Mouse (Mus musculus): ENCODE data around the gene Olfr479. TPM values are rescaled to one million over a fixed set of nuclear protein-coding genes. Genes with fewer than 3 reads are reported as not detected.
"Not testable (repeated sequence)": the region's sequence is repeated elsewhere in the genome, so short reads cannot be mapped to it uniquely, and the experiment has no call there.

Gene Olfr479
- polyA plus RNA-seq (2012; rRNA removed), result not detected in 2 replicates

DNA sequence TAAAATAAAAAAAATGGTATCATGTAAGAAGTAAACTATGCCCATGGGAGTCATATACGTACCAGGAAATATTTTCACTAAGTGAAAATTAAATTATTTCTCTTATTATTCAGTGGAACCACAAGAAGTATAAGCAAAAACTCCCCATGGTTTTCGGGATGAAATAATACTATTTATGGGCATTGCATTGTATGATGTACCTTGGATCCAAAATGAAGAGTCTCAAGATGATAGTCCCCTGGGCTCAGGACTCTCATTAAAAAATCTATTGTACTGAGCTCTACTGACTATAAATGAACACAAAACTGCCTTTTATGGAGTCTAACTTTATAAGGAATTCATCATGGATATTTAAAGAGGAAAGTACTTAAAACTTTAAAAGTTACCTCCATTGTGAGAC, at the start of gene Olfr479:
Gene Olfr479 (plus strand): TSS at position 301 of the 400 bp plus-strand sequence.
- DNase-seq, result no peak
- Histone ChIP-seq H3K27me3 (ENCODE audit: control insufficient read depth, insufficient read depth, low read length) (no peaks in the 10 kb centered on the region), H3K36me3 (ENCODE audit: control insufficient read depth, insufficient read depth, low read length) (no peaks in the 10 kb centered on the region), H3K4me3 (ENCODE audit: control insufficient read depth, insufficient read depth, low read length) (no peak within 1 kb of the TSS), H3K27ac (ENCODE audit: control insufficient read depth, insufficient read depth, low read length) (no peak within 1 kb of the TSS), H3K4me1 (replicated peaks; ENCODE audit: control insufficient read depth, insufficient read depth, low read length) (no peaks in the 10 kb centered on the region)
- TF ChIP-seq POLR2A (IDR thresholded peaks at IDR 0.05; ENCODE audit: control insufficient read depth, extremely low read depth, insufficient read depth, low read length, poor library complexity), result no peak
- 92% methylated on average over 2 of the region's 2 CpGs for WGBS

- H3K27ac ChIP-seq (ENCODE audit: control insufficient read depth, insufficient read depth, low read length); H3K4me3 ChIP-seq (ENCODE audit: control insufficient read depth, insufficient read depth, low read length); H3K27me3 ChIP-seq (ENCODE audit: control insufficient read depth, insufficient read depth, low read length); DNase-seq; H3K36me3 ChIP-seq (ENCODE audit: control insufficient read depth, insufficient read depth, low read length); H3K4me1 ChIP-seq (replicated peaks; ENCODE audit: control insufficient read depth, insufficient read depth, low read length): not testable (repeated sequence)
Observed at GRCm38 (mm10) chr7:108014256-108014655, 36.2 kb upstream of the Olfr479 start.

DNA sequence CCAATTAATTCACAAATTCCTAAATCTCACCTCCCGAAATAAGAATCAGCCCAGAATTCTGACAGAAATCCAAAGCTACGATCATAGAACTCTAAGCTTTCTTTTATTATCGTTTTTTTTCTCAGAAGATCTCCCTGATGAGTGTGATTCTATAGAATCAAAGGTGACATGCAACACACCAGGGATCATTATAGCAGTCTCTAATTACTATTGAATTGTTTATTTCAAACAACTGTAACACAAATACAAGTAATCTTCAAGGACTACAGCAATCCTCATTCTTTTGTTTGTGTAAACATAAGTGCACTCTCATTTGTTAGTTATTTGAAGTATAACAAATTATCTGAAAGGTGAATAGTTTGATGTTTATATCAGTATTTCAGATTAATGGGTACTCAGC, 16.6 kb upstream of the Olfr479 start, which contains the start of gene Olfr478:
Gene Olfr478 (minus strand): TSS at position 101 of the 400 bp plus-strand sequence.
- Histone ChIP-seq H3K27me3 (ENCODE audit: control insufficient read depth, insufficient read depth, low read length) (no peaks in the 10 kb centered on the region), H3K36me3 (ENCODE audit: control insufficient read depth, insufficient read depth, low read length) (no peaks in the 10 kb centered on the region), H3K4me3 (ENCODE audit: control insufficient read depth, insufficient read depth, low read length) (no peak within 1 kb of the TSS), H3K4me1 (replicated peaks; ENCODE audit: control insufficient read depth, insufficient read depth, low read length) (no peaks in the 10 kb centered on the region), H3K27ac (ENCODE audit: control insufficient read depth, insufficient read depth, low read length) (no peak within 1 kb of the TSS)
- TF ChIP-seq CTCF (IDR thresholded peaks at IDR 0.05; ENCODE audit: borderline replicate concordance, control insufficient read depth, extremely low read depth, insufficient read depth, low read length, poor library complexity), result no peak
- TF ChIP-seq POLR2A (IDR thresholded peaks at IDR 0.05; ENCODE audit: control insufficient read depth, extremely low read depth, insufficient read depth, low read length, poor library complexity), result no peak
- WGBS, result 86% methylated on average over 3 of the region's 3 CpGs
- no peak for DNase-seq

DNA sequence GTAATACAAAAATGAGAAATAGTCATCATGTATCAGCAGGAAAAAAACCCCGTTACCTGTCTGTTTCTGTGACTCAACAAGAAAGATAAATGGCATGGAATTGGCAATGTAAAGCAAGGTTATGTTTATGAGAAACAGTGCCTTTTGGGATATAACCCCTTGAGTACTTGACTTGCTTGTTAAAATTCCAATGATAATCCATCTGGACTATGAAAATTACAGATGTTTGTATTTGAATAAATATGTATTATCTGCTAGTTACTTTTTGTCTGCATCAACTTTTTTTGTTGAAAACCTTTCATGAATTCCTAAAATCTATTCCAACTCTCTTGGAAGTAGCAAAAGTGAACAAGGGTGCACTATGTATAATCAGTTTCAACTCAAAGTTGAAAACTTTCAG, 16.8 kb downstream of the Olfr479 start, which contains the start of gene Olfr480:
Gene Olfr480 (minus strand): TSS at position 101 of the 400 bp plus-strand sequence.
- Histone ChIP-seq H3K4me3 (ENCODE audit: control insufficient read depth, insufficient read depth, low read length) (no peak within 1 kb of the TSS), H3K27ac (ENCODE audit: control insufficient read depth, insufficient read depth, low read length) (no peak within 1 kb of the TSS), H3K36me3 (ENCODE audit: control insufficient read depth, insufficient read depth, low read length) (no peaks in the 10 kb centered on the region), H3K27me3 (ENCODE audit: control insufficient read depth, insufficient read depth, low read length) (no peaks in the 10 kb centered on the region), H3K4me1 (replicated peaks; ENCODE audit: control insufficient read depth, insufficient read depth, low read length) (no peaks in the 10 kb centered on the region)
- 93% methylated on average over 1 of the region's 1 CpGs for WGBS
- no peak for TF ChIP-seq POLR2A (IDR thresholded peaks at IDR 0.05; ENCODE audit: control insufficient read depth, extremely low read depth, insufficient read depth, low read length, poor library complexity)
- TF ChIP-seq CTCF (IDR thresholded peaks at IDR 0.05; ENCODE audit: borderline replicate concordance, control insufficient read depth, extremely low read depth, insufficient read depth, low read length, poor library complexity), result no peak
- no peak for DNase-seq

- H3K4me3 ChIP-seq (ENCODE audit: control insufficient read depth, insufficient read depth, low read length), result no peak within 1 kb of the TSS
Observed at GRCm38 (mm10) chr7:108079555-108079954, 29.1 kb downstream of the Olfr479 start, which contains the start of gene Olfr481. Gene Olfr481 (plus strand): TSS chr7:108079855.

DNA sequence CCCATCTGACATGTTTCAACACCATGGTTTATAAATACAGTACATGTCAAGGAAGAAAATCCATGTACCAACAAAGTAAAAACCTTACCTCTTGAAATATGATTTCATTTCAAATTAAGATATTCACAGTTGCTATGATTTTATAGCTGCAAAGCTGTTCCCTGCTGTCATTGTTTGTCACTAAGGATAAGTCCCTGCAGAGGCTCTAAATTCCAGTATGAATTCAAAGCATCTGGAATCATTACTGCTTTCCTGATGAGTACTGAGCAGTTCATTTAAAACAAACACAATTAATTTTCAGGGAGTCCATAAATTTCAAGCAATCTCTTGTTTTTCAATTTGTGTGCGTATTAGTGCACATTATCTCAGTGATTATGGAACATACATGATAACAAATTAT, 47.0 kb downstream of the Olfr479 start, which contains the start of gene Olfr482:
Gene Olfr482 (minus strand): TSS at position 101 of the 400 bp plus-strand sequence.
- 92% methylated on average over 1 of the region's 1 CpGs for WGBS
- Histone ChIP-seq H3K4me3 (ENCODE audit: control insufficient read depth, insufficient read depth, low read length) (no peak within 1 kb of the TSS), H3K36me3 (ENCODE audit: control insufficient read depth, insufficient read depth, low read length) (no peaks in the 10 kb centered on the region), H3K27ac (ENCODE audit: control insufficient read depth, insufficient read depth, low read length) (no peak within 1 kb of the TSS), H3K4me1 (replicated peaks; ENCODE audit: control insufficient read depth, insufficient read depth, low read length) (no peaks in the 10 kb centered on the region), H3K27me3 (ENCODE audit: control insufficient read depth, insufficient read depth, low read length) (no peaks in the 10 kb centered on the region)
- DNase-seq, result no peak
- TF ChIP-seq POLR2A (IDR thresholded peaks at IDR 0.05; ENCODE audit: control insufficient read depth, extremely low read depth, insufficient read depth, low read length, poor library complexity) (no peak), CTCF (IDR thresholded peaks at IDR 0.05; ENCODE audit: borderline replicate concordance, control insufficient read depth, extremely low read depth, insufficient read depth, low read length, poor library complexity) (no peak)

More at GRCm38 (mm10) chr7:108079555-108079954, 29.1 kb downstream of the Olfr479 start, which contains the start of gene Olfr481:
- H3K27me3 ChIP-seq (ENCODE audit: control insufficient read depth, insufficient read depth, low read length), result no peaks in the 10 kb centered on the region
- H3K27ac ChIP-seq (ENCODE audit: control insufficient read depth, insufficient read depth, low read length), result no peak within 1 kb of the TSS
- no peak for TF ChIP-seq POLR2A (IDR thresholded peaks at IDR 0.05; ENCODE audit: control insufficient read depth, extremely low read depth, insufficient read depth, low read length, poor library complexity)
- TF ChIP-seq CTCF (IDR thresholded peaks at IDR 0.05; ENCODE audit: borderline replicate concordance, control insufficient read depth, extremely low read depth, insufficient read depth, low read length, poor library complexity), result no peak
- H3K4me1 ChIP-seq (replicated peaks; ENCODE audit: control insufficient read depth, insufficient read depth, low read length), result no peaks in the 10 kb centered on the region
- no peak for DNase-seq
- H3K36me3 ChIP-seq (ENCODE audit: control insufficient read depth, insufficient read depth, low read length), result no peaks in the 10 kb centered on the region

DNA sequence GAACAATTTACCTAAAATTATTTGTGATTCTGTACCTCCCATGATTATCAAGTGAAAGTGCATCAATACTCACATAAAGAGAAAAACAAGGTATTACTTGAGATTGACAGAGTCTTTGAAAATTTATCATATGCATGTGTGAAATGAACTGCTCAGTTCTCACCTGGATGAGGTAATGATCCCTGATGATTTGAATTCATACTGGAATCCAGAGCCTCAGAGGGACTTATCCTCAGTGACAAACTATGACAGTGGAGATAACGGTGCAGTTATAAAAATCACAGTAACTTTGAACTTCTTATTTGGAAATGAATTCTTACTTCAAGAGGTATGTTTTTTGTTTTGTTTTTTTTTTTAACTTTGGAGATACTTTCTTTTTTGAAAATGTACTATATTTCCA, 50.1 kb downstream of the Olfr479 start, which contains the start of gene Olfr483:
Gene Olfr483 (plus strand): TSS at position 301 of the 400 bp plus-strand sequence.
- WGBS, result 98% methylated on average over 1 of the region's 1 CpGs
- no peak within 1 kb of the TSS for H3K4me3 ChIP-seq (ENCODE audit: control insufficient read depth, insufficient read depth, low read length)
- no peaks in the 10 kb centered on the region for H3K27me3 ChIP-seq (ENCODE audit: control insufficient read depth, insufficient read depth, low read length)

More for the DNA sequence above, 50.1 kb downstream of the Olfr479 start, which contains the start of gene Olfr483:
- TF ChIP-seq CTCF (IDR thresholded peaks at IDR 0.05; ENCODE audit: borderline replicate concordance, control insufficient read depth, extremely low read depth, insufficient read depth, low read length, poor library complexity) (no peak), POLR2A (IDR thresholded peaks at IDR 0.05; ENCODE audit: control insufficient read depth, extremely low read depth, insufficient read depth, low read length, poor library complexity) (no peak)
- no peak within 1 kb of the TSS for H3K27ac ChIP-seq (ENCODE audit: control insufficient read depth, insufficient read depth, low read length)
- no peaks in the 10 kb centered on the region for H3K36me3 ChIP-seq (ENCODE audit: control insufficient read depth, insufficient read depth, low read length)
- no peaks in the 10 kb centered on the region for H3K4me1 ChIP-seq (replicated peaks; ENCODE audit: control insufficient read depth, insufficient read depth, low read length)
- DNase-seq, result no peak

Other genes with a start within 250 kb of the Olfr479 start
- not detected in 2 replicates for gene Ovch2, start 249.5 kb upstream of the Olfr479 start, polyA plus RNA-seq (2012; rRNA removed)
- not detected in 2 replicates for gene Olfr467, start 238.4 kb upstream of the Olfr479 start, polyA plus RNA-seq (2012; rRNA removed)
- gene Olfr469, start 225.2 kb upstream of the Olfr479 start, polyA plus RNA-seq (2012; rRNA removed), result not detected in 2 replicates
- not detected in 2 replicates for gene Olfr470, start 203.2 kb upstream of the Olfr479 start, polyA plus RNA-seq (2012; rRNA removed)
- gene Olfr472, start 152.8 kb upstream of the Olfr479 start, polyA plus RNA-seq (2012; rRNA removed), result not detected in 2 replicates
- gene Olfr473, start 120.2 kb upstream of the Olfr479 start, polyA plus RNA-seq (2012; rRNA removed), result not detected in 2 replicates
- not detected in 2 replicates for gene Olfr474, start 96.0 kb upstream of the Olfr479 start, polyA plus RNA-seq (2012; rRNA removed)
- not detected in 2 replicates for gene Olfr476, start 85.9 kb upstream of the Olfr479 start, polyA plus RNA-seq (2012; rRNA removed)
- not detected in 2 replicates for gene Olfr477, start 64.0 kb upstream of the Olfr479 start, polyA plus RNA-seq (2012; rRNA removed)
- not detected in 2 replicates for gene Olfr478, start 16.7 kb upstream of the Olfr479 start, polyA plus RNA-seq (2012; rRNA removed)
- not detected in 2 replicates for gene Olfr480, start 16.7 kb downstream of the Olfr479 start, polyA plus RNA-seq (2012; rRNA removed)
- gene Olfr481, start 29.2 kb downstream of the Olfr479 start, polyA plus RNA-seq (2012; rRNA removed), result not detected in 2 replicates
- not detected in 2 replicates for gene Olfr482, start 46.9 kb downstream of the Olfr479 start, polyA plus RNA-seq (2012; rRNA removed)
- not detected in 2 replicates for gene Olfr483, start 50.2 kb downstream of the Olfr479 start, polyA plus RNA-seq (2012; rRNA removed)
- not detected in 2 replicates for gene Olfr484, start 76.8 kb downstream of the Olfr479 start, polyA plus RNA-seq (2012; rRNA removed)
- gene Olfr485, start 109.2 kb downstream of the Olfr479 start, polyA plus RNA-seq (2012; rRNA removed), result not detected in 2 replicates
- gene Olfr486, start 122.0 kb downstream of the Olfr479 start, polyA plus RNA-seq (2012; rRNA removed), result not detected in 2 replicates
- gene Olfr487, start 163.9 kb downstream of the Olfr479 start, polyA plus RNA-seq (2012; rRNA removed), result not detected in 2 replicates
- gene Olfr488, start 207.7 kb downstream of the Olfr479 start, polyA plus RNA-seq (2012; rRNA removed), result not detected in 2 replicates
- gene Olfr490, start 238.2 kb downstream of the Olfr479 start, polyA plus RNA-seq (2012; rRNA removed), result not detected in 2 replicates